In the genomic region with DNA sequence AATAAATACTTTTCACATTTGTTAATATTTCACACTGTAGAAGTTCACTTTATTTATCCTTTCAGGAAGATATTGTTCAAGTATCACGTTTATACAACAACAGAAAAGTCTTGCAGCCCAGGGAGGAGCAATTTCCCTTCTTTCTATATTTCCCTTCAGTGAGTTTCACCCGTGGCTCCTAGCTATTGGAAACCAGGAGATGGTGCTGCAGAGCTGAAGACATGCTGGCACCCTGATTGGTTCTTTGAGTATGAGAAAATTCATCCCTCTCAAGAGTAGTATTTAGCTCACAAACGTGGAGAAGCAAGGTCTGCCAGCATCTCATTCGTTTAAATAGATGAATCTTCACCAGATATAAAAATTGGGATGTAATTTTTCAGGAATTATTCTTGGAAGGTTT, we compare ENCODE assay signal across 10 mouse cellular contexts.
DNase-seq lines count a peak whose midpoint lies in the region; ATAC-seq and TF ChIP-seq lines count a peak whose summit lies in the region.
"Had no signal": no experiment of that assay in that cellular context is flagged by ENCODE, and none has a peak within 500 bp of the region (broad histone marks: within the 10 kb centered on the region; RNA-seq: fewer than 3 reads in every experiment).

No protein-coding gene starts in this region.

- peak; percentile 4 to 27 for DNase-seq in kidney, adult 8-10 months
- DNase-seq in CH12.LX (ENCODE audit: extremely low read depth): peak; percentile 8
- peak; percentile 67 for DNase-seq in adrenal gland, postnatal 10 days
- peak; percentile 80 for DNase-seq in kidney, postnatal 0 days (ENCODE audit: low spot score)
- DNase-seq in lung, postnatal 36 days: peak; percentile 63
- DNase-seq in T-cell, adult 2 months (ENCODE audit: low spot score): no peak
- no peak for DNase-seq in spleen, postnatal 36 days (ENCODE audit: low spot score in 2 of 2)

- dilution Hi-C loops in CH12.LX (cut with MboI; ENCODE audit: extremely low pct_ligation_motif_present, extremely low pct_unique_long_range_greater_than_20kb, low sequenced_read_pairs): no loop called here

- no peak overlapping the region for H3K4me3 ChIP-seq in kidney, embryonic 16.5 days (ENCODE audit: low read length)
- no peak overlapping the region for H3K4me3 ChIP-seq in CH12.LX (replicated peaks in 1 of 3; ENCODE audit: low read depth in 2 of 3, low read length in 2 of 3, poor library complexity in 1 of 3)
- H3K4me3 ChIP-seq in kidney, postnatal 0 days (replicated peaks; ENCODE audit: low read depth, low read length): no peak overlapping the region
- H3K4me3 ChIP-seq: heart, embryonic 13.5 days; stomach, embryonic 15.5 days had no signal

- H3K4me1 ChIP-seq in kidney, embryonic 16.5 days (ENCODE audit: insufficient read depth, low read length): no peaks in the 10 kb centered on the region
- H3K4me1 ChIP-seq in CH12.LX (ENCODE audit: control insufficient read depth in 1 of 2, insufficient read depth in 2 of 2): no peaks in the 10 kb centered on the region
- H3K4me1 ChIP-seq in kidney, postnatal 0 days (replicated peaks; ENCODE audit: insufficient read depth, low read length): no peaks in the 10 kb centered on the region
- H3K4me1 ChIP-seq: heart, embryonic 13.5 days; stomach, embryonic 15.5 days had no signal

- H3K9me3 ChIP-seq in kidney, embryonic 16.5 days (ENCODE audit: low read length): no peaks in the 10 kb centered on the region
- no peaks in the 10 kb centered on the region for H3K9me3 ChIP-seq in CH12.LX (replicated peaks; ENCODE audit: low read length)
- no peaks in the 10 kb centered on the region for H3K9me3 ChIP-seq in kidney, postnatal 0 days (replicated peaks; ENCODE audit: low read length)
- H3K9me3 ChIP-seq: heart, embryonic 13.5 days; stomach, embryonic 15.5 days had no signal

- no peak overlapping the region for H3K4me2 ChIP-seq in kidney, embryonic 16.5 days (replicated peaks; ENCODE audit: low read depth, low read length)
- H3K4me2 ChIP-seq in CH12.LX (ENCODE audit: insufficient read depth, low read depth, poor library complexity, severe bottlenecking): no peak overlapping the region
- no peak overlapping the region for H3K4me2 ChIP-seq in kidney, postnatal 0 days (ENCODE audit: low read length)
- H3K4me2 ChIP-seq: heart, embryonic 13.5 days; stomach, embryonic 15.5 days had no signal

- 21% methylated on average over 4 of the region's 4 CpGs for WGBS in kidney, embryonic 16.5 days
- 21% methylated on average over 4 of the region's 4 CpGs for WGBS in kidney, postnatal 0 days

- TF ChIP-seq CTCF in CH12.LX (conservative IDR thresholded peaks at IDR 0.05 in 1 of 2, IDR thresholded peaks at IDR 0.05 in 1 of 2; ENCODE audit: low read depth in 2 of 2, low read length in 2 of 2): no peak; a peak in 1 of 4 replicates
- TF ChIP-seq CTCF in kidney, postnatal 0 days (IDR thresholded peaks at IDR 0.05; ENCODE audit: low read depth): peak; percentile 75

- no peaks in the 10 kb centered on the region for H3K27me3 ChIP-seq in kidney, embryonic 16.5 days (ENCODE audit: insufficient read depth, low read length)
- no peaks in the 10 kb centered on the region for H3K27me3 ChIP-seq in CH12.LX (replicated peaks)
- H3K27me3 ChIP-seq in kidney, postnatal 0 days (ENCODE audit: insufficient read depth, low read length): no peaks in the 10 kb centered on the region
- H3K27me3 ChIP-seq: heart, embryonic 13.5 days; stomach, embryonic 15.5 days had no signal

- H3K36me3 ChIP-seq in kidney, embryonic 16.5 days (ENCODE audit: insufficient read depth, low read length): no peaks in the 10 kb centered on the region
- no peaks in the 10 kb centered on the region for H3K36me3 ChIP-seq in CH12.LX (replicated peaks in 1 of 2; ENCODE audit: control insufficient read depth in 1 of 2, insufficient read depth in 1 of 2, low read length in 1 of 2)
- H3K36me3 ChIP-seq in kidney, postnatal 0 days (ENCODE audit: insufficient read depth, low read length): no peaks in the 10 kb centered on the region
- H3K36me3 ChIP-seq: heart, embryonic 13.5 days; stomach, embryonic 15.5 days had no signal

- no peak for ATAC-seq in kidney, embryonic 16.5 days (ENCODE audit: low FRiP score, low TSS enrichment)
- no peak for ATAC-seq in kidney, postnatal 0 days (replicated peaks; ENCODE audit: low FRiP score, low read depth)

- peak; percentile 20 for TF ChIP-seq RAD21 in CH12.LX (IDR thresholded peaks at IDR 0.05; ENCODE audit: low read depth, low read length)

- no peak overlapping the region for H3K27ac ChIP-seq in kidney, embryonic 16.5 days (ENCODE audit: low read length)
- no peak overlapping the region for H3K27ac ChIP-seq in CH12.LX (ENCODE audit: insufficient read depth, low read depth)
- no peak overlapping the region for H3K27ac ChIP-seq in kidney, postnatal 0 days
- H3K27ac ChIP-seq: heart, embryonic 13.5 days; stomach, embryonic 15.5 days had no signal

- no peak for TF ChIP-seq EP300 in CH12.LX (IDR thresholded peaks at IDR 0.05; ENCODE audit: low read length)

- H3K79me2 ChIP-seq in CH12.LX (replicated peaks; ENCODE audit: control insufficient read depth, extremely low read depth, insufficient read depth, poor library complexity, severe bottlenecking): no peaks in the 10 kb centered on the region

- H3K9ac ChIP-seq in kidney, embryonic 16.5 days (replicated peaks; ENCODE audit: low read length): no peak overlapping the region
- H3K9ac ChIP-seq in CH12.LX (ENCODE audit: insufficient read depth, low read depth): no peak overlapping the region
- no peak overlapping the region for H3K9ac ChIP-seq in kidney, postnatal 0 days (ENCODE audit: low read depth, low read length)
- H3K9ac ChIP-seq: heart, embryonic 13.5 days; stomach, embryonic 15.5 days had no signal

- in situ Hi-C loops in CH12.LX (cut with MboI; ENCODE audit: low pct_ligation_motif_present, low pct_unique_long_range_greater_than_20kb, low sequenced_read_pairs): no loop called here

- no peak for TF ChIP-seq POLR2A in CH12.LX (IDR thresholded peaks at IDR 0.05; ENCODE audit: low read depth, low read length)

TF ChIP-seq in CH12.LX, 34 proteins besides CTCF, POLR2A, EP300 and RAD21:
- TF ChIP-seq SMC3 (IDR thresholded peaks at IDR 0.05; ENCODE audit: low read depth, low read length) (0 out of 2 replicates have a peak, but pooled peaks have one; percentile 4), PAX5 (IDR thresholded peaks at IDR 0.05; ENCODE audit: low read length) (no peak)

Comparison
In these comparisons a context has a peak if more than half of its experiments do, and no peak if none do; other contexts are left out.
1. DNase-seq: peak in kidney, adult 8-10 months (2 of 2), CH12.LX (single experiment), adrenal gland, postnatal 10 days (single experiment), kidney, postnatal 0 days (single experiment) and lung, postnatal 36 days (single experiment); none in T-cell, adult 2 months (single experiment) and spleen, postnatal 36 days (0 of 2).